Mouse (Mus musculus) heart, embryonic 14.5 days (tissue): ENCODE data around the gene Atp6v0a1. TPM values are rescaled to one million over a fixed set of nuclear protein-coding genes. Genes with fewer than 3 reads are reported as not detected.

Experiments
- ATAC-seq: fragments of 200-750 bp; cut with Nextera tagmentation; 2 replicates; pipeline ENCODE4 v1.8.0; 2017; ENCODE audit warnings: low read depth, moderate TSS enrichment; ENCODE audit not compliant: insufficient number of reproducible peaks, insufficient read depth, low FRiP score
- H3K27ac ChIP-seq, 2 experiments: fragments of 200-500 bp in 1 of 2; fragments of 300-500 bp in 1 of 2; sonication (generic) in 1 of 2; replicated peaks in 1 of 2; 2 replicates each; pipeline ENCODE4 v1.5.1; 2012 to 2014; ENCODE audit warnings: low read depth in 2 of 2, low read length in 2 of 2, control low read depth in 1 of 2, mild to moderate bottlenecking in 1 of 2, mixed read lengths in 1 of 2; ENCODE audit not compliant: control insufficient read depth in 1 of 2, insufficient read depth in 1 of 2
- H3K27me3 ChIP-seq: fragments of 300-500 bp; sonication (generic); 2 replicates; pipeline ENCODE4 v1.6.1; 2014; ENCODE audit warnings: mild to moderate bottlenecking, low read length, control low read depth; ENCODE audit not compliant: control insufficient read depth, insufficient read depth
- H3K36me3 ChIP-seq: fragments of 300-500 bp; sonication (generic); 2 replicates; pipeline ENCODE4 v1.6.1; 2014; ENCODE audit warnings: mild to moderate bottlenecking, control low read depth, low read length, mixed read lengths; ENCODE audit not compliant: control insufficient read depth, insufficient read depth
- H3K4me1 ChIP-seq, 2 experiments: fragments of 200-500 bp in 1 of 2; fragments of 300-500 bp in 1 of 2; sonication (generic) in 1 of 2; 2 replicates each; pipeline ENCODE4 v1.6.1; 2012 to 2014; ENCODE audit warnings: low read length in 2 of 2, control low read depth in 1 of 2, mixed read lengths in 1 of 2; ENCODE audit not compliant: control insufficient read depth in 2 of 2, insufficient read depth in 2 of 2
- H3K4me2 ChIP-seq: fragments of 300-500 bp; sonication (generic); 2 replicates; pipeline ENCODE4 v1.6.1; 2014; ENCODE audit warnings: mild to moderate bottlenecking, low read length
- H3K4me3 ChIP-seq, 2 experiments: fragments of 200-500 bp in 1 of 2; fragments of 300-500 bp in 1 of 2; sonication (generic) in 1 of 2; 2 replicates each; pipeline ENCODE4 v1.5.1; 2012 to 2014; ENCODE audit warnings: low read length in 2 of 2, mild to moderate bottlenecking in 2 of 2, control low read depth in 1 of 2, low read depth in 1 of 2, moderate library complexity in 1 of 2; ENCODE audit not compliant: control insufficient read depth in 1 of 2, insufficient read depth in 1 of 2
- H3K9ac ChIP-seq: fragments of 300-500 bp; sonication (generic); 2 replicates; pipeline ENCODE4 v1.6.1; 2014; ENCODE audit warnings: mild to moderate bottlenecking, low read length
- H3K9me3 ChIP-seq: fragments of 300-500 bp; sonication (generic); 2 replicates; pipeline ENCODE4 v1.6.1; 2016; ENCODE audit warnings: low read length, control low read depth; ENCODE audit not compliant: control insufficient read depth
- WGBS: fragments of 180-500 bp; shearing (Covaris S2); extraction: QIAGEN DNeasy Blood & Tissue Kit; methylation state at CpG from one replicate; pipeline ENCODE4 v1.1.7; 2014; 5-methylcytosine and 5-hydroxymethylcytosine counted together
- polyA plus RNA-seq: library from polyadenylated mRNA; unstranded; fragments of >200 nt; fragmentation: Nextera tagmentation; extraction: Ambion mirVana; gene quantifications from 2 replicates; pipeline ENCODE4 v1.2.1, GENCODE M21; 2014

The Atp6v0a1 gene
- polyA plus RNA-seq, 1 experiment from 2014 or later, result 57.2 TPM

- no peaks in the 10 kb centered on the region for H3K9me3 ChIP-seq
- 73% methylated on average over 5 of the region's 5 CpGs for WGBS
- H3K27me3 ChIP-seq, result peaks cover 46% of the 10 kb centered on the region
- H3K4me1 ChIP-seq, result peaks cover 11 to 17% of the 10 kb centered on the region in 2 experiments
- H3K4me3 ChIP-seq, result no peak overlapping the region
- H3K27ac ChIP-seq, result no peak overlapping the region
- no peak overlapping the region for H3K9ac ChIP-seq
- no peak for ATAC-seq
- no peak overlapping the region for H3K4me2 ChIP-seq
- H3K36me3 ChIP-seq, result peaks cover 12% of the 10 kb centered on the region
Observed at GRCm38 (mm10) chr11:101080421-101080820, 71.2 kb downstream of the Atp6v0a1 start.

GRCm38 (mm10) chr11:101081659-101082058, 72.4 kb downstream of the Atp6v0a1 start:
- WGBS, result 7% methylated on average over 10 of the region's 10 CpGs
- Histone ChIP-seq H3K9me3 (no peaks in the 10 kb centered on the region), H3K4me2 (peak overlapping the region; percentile 92), H3K4me3 (peak overlapping the region; percentile 68 to 84), H3K4me1 (peaks cover 14 to 23% of the 10 kb centered on the region in 2 experiments), H3K36me3 (peaks cover 16% of the 10 kb centered on the region), H3K27ac (peak overlapping the region; percentile 71 to 90), H3K9ac (peak overlapping the region; percentile 75), H3K27me3 (peaks cover 46% of the 10 kb centered on the region)
- no peak for ATAC-seq

- Histone ChIP-seq H3K36me3 (peaks cover 16% of the 10 kb centered on the region), H3K27me3 (peaks cover 38% of the 10 kb centered on the region), H3K27ac (peak within 1 kb of the TSS; percentile 90), H3K9me3 (no peaks in the 10 kb centered on the region), H3K4me2 (peak within 1 kb of the TSS; percentile 92), H3K4me3 (peak within 1 kb of the TSS; percentile 68 to 84), H3K9ac (peak within 1 kb of the TSS; percentile 88), H3K4me1 (peaks cover 15 to 24% of the 10 kb centered on the region in 2 experiments)
- WGBS, result under 1% methylated on average over 51 of the region's 51 CpGs
- ATAC-seq, result peak; percentile 83
Observed at GRCm38 (mm10) chr11:101082208-101083082, 73.2 kb downstream of the Atp6v0a1 start, which contains the start of gene Coasy. Gene Coasy, plus strand, starts transcription at chr11:101082565.

- peaks cover 16% of the 10 kb centered on the region for H3K36me3 ChIP-seq
- 0 out of 2 replicates have a peak, but pooled peaks have one; percentile 8 for ATAC-seq
- WGBS, result 34% methylated on average over 19 of the region's 19 CpGs
- H3K27me3 ChIP-seq, result peaks cover 30% of the 10 kb centered on the region
- H3K4me1 ChIP-seq, result peaks cover 20 to 31% of the 10 kb centered on the region in 2 experiments
- H3K27ac ChIP-seq, result peak overlapping the region; percentile 90
- H3K9ac ChIP-seq, result peak overlapping the region; percentile 88
- no peaks in the 10 kb centered on the region for H3K9me3 ChIP-seq
- peak overlapping the region; percentile 68 to 84 for H3K4me3 ChIP-seq
- peak overlapping the region; percentile 92 for H3K4me2 ChIP-seq
Observed at GRCm38 (mm10) chr11:101083083-101083697, 73.9 kb downstream of the Atp6v0a1 start.

GRCm38 (mm10) chr11:101084246-101084645, 75.0 kb downstream of the Atp6v0a1 start:
- Histone ChIP-seq H3K4me3 (no peak overlapping the region), H3K4me1 (peaks cover 20 to 29% of the 10 kb centered on the region in 2 experiments), H3K27me3 (peaks cover 20% of the 10 kb centered on the region), H3K9ac (no peak overlapping the region; the same call in 1 of the 2 replicates), H3K36me3 (peaks cover 25% of the 10 kb centered on the region), H3K4me2 (no peak overlapping the region), H3K9me3 (no peaks in the 10 kb centered on the region), H3K27ac (no peak overlapping the region)
- ATAC-seq, result no peak
- 83% methylated on average over 14 of the region's 14 CpGs for WGBS

GRCm38 (mm10) chr11:101084811-101085210, 75.6 kb downstream of the Atp6v0a1 start:
- ATAC-seq, result no peak
- Histone ChIP-seq H3K27me3 (peaks cover 14% of the 10 kb centered on the region), H3K4me3 (no peak overlapping the region), H3K27ac (no peak overlapping the region), H3K9ac (no peak overlapping the region), H3K36me3 (peaks cover 30% of the 10 kb centered on the region), H3K9me3 (no peaks in the 10 kb centered on the region), H3K4me2 (no peak overlapping the region), H3K4me1 (peaks cover 20 to 23% of the 10 kb centered on the region in 2 experiments)
- 91% methylated on average over 12 of the region's 12 CpGs for WGBS

GRCm38 (mm10) chr11:101085617-101086322, 76.5 kb downstream of the Atp6v0a1 start:
- no peak for ATAC-seq
- Histone ChIP-seq H3K4me1 (peaks cover 20 to 22% of the 10 kb centered on the region in 2 experiments), H3K36me3 (peaks cover 40% of the 10 kb centered on the region), H3K9me3 (no peaks in the 10 kb centered on the region), H3K4me3 (no peak overlapping the region), H3K27ac (no peak overlapping the region), H3K9ac (no peak overlapping the region), H3K4me2 (no peak overlapping the region), H3K27me3 (peaks cover 5% of the 10 kb centered on the region; the same call in 1 of the 2 replicates)
- 89% methylated on average over 18 of the region's 18 CpGs for WGBS
